Mouse (Mus musculus) liver, embryonic 12.5 days (tissue): ENCODE measurements around the gene Pah. TPM values are rescaled to one million over a fixed set of nuclear protein-coding genes. Genes with fewer than 3 reads are reported as not detected.

ENCODE experiments used
- ATAC-seq: fragments of 200-750 bp; cut with Nextera tagmentation; 2 replicates; pipeline ENCODE4 v1.8.0; 2017; ENCODE audit warnings: moderate number of reproducible peaks, mild to moderate bottlenecking, moderate library complexity
- H3K27ac ChIP-seq: fragments of 300-500 bp; sonication (generic); 2 replicates; pipeline ENCODE4 v1.5.1; 2016; ENCODE audit warnings: mild to moderate bottlenecking
- H3K27me3 ChIP-seq: fragments of 300-500 bp; sonication (generic); replicated peaks from 2 replicates; pipeline ENCODE4 v1.6.1; 2016; ENCODE audit warnings: mild to moderate bottlenecking, moderate library complexity
- H3K36me3 ChIP-seq: fragments of 300-500 bp; sonication (generic); 2 replicates; pipeline ENCODE4 v1.6.1; 2016; ENCODE audit warnings: mild to moderate bottlenecking, moderate library complexity
- H3K4me1 ChIP-seq: fragments of 300-500 bp; sonication (generic); 2 replicates; pipeline ENCODE4 v1.6.1; 2016
- H3K4me2 ChIP-seq: fragments of 300-500 bp; sonication (generic); 2 replicates; pipeline ENCODE4 v1.6.1; 2016; ENCODE audit warnings: mild to moderate bottlenecking, moderate library complexity
- H3K4me3 ChIP-seq: fragments of 300-500 bp; sonication (generic); 2 replicates; pipeline ENCODE4 v1.5.1; 2016; ENCODE audit warnings: mild to moderate bottlenecking, moderate library complexity
- H3K9ac ChIP-seq: fragments of 300-500 bp; sonication (generic); 2 replicates; pipeline ENCODE4 v1.6.1; 2016; ENCODE audit warnings: mild to moderate bottlenecking, moderate library complexity
- H3K9me3 ChIP-seq: fragments of 300-500 bp; sonication (generic); replicated peaks from 2 replicates; pipeline ENCODE4 v1.6.1; 2016; ENCODE audit warnings: mild to moderate bottlenecking, moderate library complexity
- WGBS: fragments of 180-500 bp; shearing (Covaris S2); methylation state at CpG from one replicate; pipeline ENCODE4 v1.1.7; 2016; ENCODE audit not compliant: insufficient replicate concordance; 5-methylcytosine and 5-hydroxymethylcytosine counted together
- polyA plus RNA-seq: library from polyadenylated mRNA; unstranded; fragments of >200 nt; fragmentation: Nextera tagmentation; extraction: Ambion mirVana; gene quantifications from 2 replicates; pipeline ENCODE4 v1.2.1, GENCODE M21; 2016

The Pah gene
- polyA plus RNA-seq, 1 experiment from 2014 or later, result 13.4 TPM

DNA sequence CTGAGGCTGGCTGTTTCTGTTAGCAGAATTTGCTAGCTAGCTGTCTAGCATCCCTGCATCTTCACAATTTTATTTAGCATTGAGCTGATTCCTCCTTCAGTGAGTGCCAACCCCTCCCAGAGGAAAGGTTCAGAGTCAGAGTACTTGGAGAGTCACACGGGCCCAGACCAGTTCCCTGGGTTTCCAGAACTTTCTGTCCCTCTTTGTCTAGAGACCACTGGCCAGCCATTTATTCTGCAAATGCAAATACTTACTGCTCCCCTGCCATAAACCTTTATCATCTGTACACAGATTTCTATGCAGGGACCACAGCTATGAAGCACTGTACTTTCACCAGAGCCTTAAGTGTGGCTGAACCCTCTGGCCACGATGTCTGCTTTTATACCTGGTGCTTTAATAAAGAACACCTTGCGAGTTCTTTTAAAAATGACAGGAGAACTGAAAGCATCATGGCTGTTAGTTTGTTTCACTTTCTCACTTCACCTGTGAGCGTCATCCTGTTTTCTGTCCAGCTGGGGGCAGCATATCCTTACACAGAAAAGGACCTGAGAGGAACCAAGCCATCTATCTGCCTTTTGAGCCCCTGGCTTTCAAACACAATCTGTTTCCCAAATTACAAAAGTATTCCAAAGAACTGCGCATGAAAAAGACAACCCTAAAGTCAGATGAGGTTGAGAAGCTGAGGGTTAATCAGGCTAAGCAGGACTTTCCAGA lies 74.9 kb downstream of the Pah start:
- H3K9ac ChIP-seq, result no peak overlapping the region
- ATAC-seq, result no peak
- WGBS, result 35% methylated on average over 5 of the region's 5 CpGs
- H3K4me2 ChIP-seq, result no peak overlapping the region
- no peak overlapping the region for H3K27ac ChIP-seq
- no peaks in the 10 kb centered on the region for H3K36me3 ChIP-seq
- H3K27me3 ChIP-seq, result no peaks in the 10 kb centered on the region
- H3K4me3 ChIP-seq, result no peak overlapping the region
- no peaks in the 10 kb centered on the region for H3K9me3 ChIP-seq
- no peaks in the 10 kb centered on the region for H3K4me1 ChIP-seq

DNA sequence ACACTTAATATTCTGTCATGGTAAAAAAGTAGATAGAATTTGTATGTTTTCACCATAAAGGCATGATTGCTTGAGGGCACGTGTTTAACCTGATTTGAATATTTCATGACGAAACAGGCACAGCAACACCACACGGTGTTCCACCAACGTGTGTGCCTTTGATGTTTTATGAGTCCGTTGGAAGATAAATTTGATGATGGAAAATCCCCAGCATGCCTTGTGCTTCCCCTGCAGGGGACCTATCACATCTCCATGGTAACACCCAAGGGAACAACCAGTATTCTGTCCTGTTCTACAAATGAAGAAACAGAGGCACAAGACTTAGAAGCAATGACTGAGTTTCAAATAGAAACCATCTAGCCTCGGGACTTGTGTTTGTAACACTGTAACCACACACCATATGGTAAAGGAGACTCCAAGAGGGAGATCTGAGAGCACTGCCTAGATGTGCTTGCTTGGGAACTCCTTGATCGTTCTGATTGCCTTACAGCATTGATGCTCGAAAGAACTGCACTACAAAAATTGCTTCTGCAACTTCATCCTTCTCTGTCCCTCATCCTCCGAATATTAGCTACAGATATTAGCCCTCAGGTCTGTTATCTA lies 75.6 kb downstream of the Pah start:
- Histone ChIP-seq H3K4me2 (no peak overlapping the region), H3K27me3 (no peaks in the 10 kb centered on the region), H3K4me1 (no peaks in the 10 kb centered on the region), H3K36me3 (no peaks in the 10 kb centered on the region), H3K9ac (no peak overlapping the region), H3K4me3 (no peak overlapping the region), H3K9me3 (no peaks in the 10 kb centered on the region), H3K27ac (no peak overlapping the region)
- ATAC-seq, result no peak
- WGBS, result 51% methylated on average over 9 of the region's 9 CpGs

DNA sequence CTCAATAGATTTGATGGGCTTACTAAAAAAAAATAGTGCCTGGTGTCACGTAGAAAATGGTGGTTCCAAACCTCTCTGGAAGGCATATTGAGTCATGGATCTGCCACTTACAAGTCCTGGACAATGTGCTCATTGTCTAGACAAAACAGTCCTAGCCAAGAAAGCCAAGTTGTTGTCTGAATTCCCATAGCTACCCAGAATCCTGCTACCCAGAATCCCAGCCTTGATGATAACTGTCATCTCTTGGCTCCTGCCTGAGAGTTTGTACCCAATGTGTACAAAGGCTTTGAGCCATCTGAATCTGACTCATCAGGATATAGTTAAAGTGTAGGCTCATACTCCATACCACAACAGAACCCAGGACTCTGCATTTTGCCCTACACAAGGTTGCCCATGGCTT lies 80.6 kb downstream of the Pah start:
- no peaks in the 10 kb centered on the region for H3K9me3 ChIP-seq
- no peak overlapping the region for H3K4me2 ChIP-seq
- no peaks in the 10 kb centered on the region for H3K4me1 ChIP-seq
- ATAC-seq, result no peak
- H3K9ac ChIP-seq, result no peak overlapping the region
- no peaks in the 10 kb centered on the region for H3K27me3 ChIP-seq
- H3K27ac ChIP-seq, result no peak overlapping the region
- H3K4me3 ChIP-seq, result no peak overlapping the region
- WGBS, result 48% methylated on average over 1 of the region's 1 CpGs
- H3K36me3 ChIP-seq, result no peaks in the 10 kb centered on the region

DNA sequence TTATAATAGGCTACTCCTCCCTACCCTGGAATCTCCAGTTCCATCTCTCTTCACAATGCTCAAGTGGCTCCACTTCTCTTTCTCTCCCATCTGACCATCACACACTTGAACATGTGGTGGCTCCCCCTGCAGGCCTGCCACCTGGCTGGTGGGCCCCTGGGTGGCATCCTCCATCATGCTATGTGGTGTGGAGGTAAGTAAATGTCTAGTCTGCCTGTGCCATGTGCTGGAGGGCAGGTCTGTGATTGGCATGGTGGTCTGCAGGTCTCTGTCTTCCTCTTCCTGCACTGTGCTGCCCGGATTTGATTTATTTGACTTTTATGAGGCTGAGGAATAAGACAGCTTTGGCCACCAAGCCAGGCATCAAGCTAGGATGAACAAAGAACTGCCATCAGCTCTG lies 103.6 kb downstream of the Pah start:
- Histone ChIP-seq H3K9me3 (no peaks in the 10 kb centered on the region), H3K27me3 (no peaks in the 10 kb centered on the region), H3K4me3 (no peak overlapping the region), H3K27ac (no peak overlapping the region), H3K4me1 (no peaks in the 10 kb centered on the region), H3K9ac (no peak overlapping the region), H3K36me3 (no peaks in the 10 kb centered on the region), H3K4me2 (no peak overlapping the region)
- WGBS, result 50% methylated on average over 1 of the region's 1 CpGs
- no peak for ATAC-seq

Other genes with a start within 250 kb of the Pah start
- gene Ascl1, start 28.1 kb upstream of the Pah start, polyA plus RNA-seq, result 0.29 and 0.33 TPM in 2 replicates